Mouse (Mus musculus): ENCODE data around the gene Arfgef3. TPM values are rescaled to one million over a fixed set of nuclear protein-coding genes. Genes with fewer than 3 reads are reported as not detected.

Arfgef3 gene
- polyA plus RNA-seq, 1 experiment from 2014 or later = 2.8 TPM

DNA sequence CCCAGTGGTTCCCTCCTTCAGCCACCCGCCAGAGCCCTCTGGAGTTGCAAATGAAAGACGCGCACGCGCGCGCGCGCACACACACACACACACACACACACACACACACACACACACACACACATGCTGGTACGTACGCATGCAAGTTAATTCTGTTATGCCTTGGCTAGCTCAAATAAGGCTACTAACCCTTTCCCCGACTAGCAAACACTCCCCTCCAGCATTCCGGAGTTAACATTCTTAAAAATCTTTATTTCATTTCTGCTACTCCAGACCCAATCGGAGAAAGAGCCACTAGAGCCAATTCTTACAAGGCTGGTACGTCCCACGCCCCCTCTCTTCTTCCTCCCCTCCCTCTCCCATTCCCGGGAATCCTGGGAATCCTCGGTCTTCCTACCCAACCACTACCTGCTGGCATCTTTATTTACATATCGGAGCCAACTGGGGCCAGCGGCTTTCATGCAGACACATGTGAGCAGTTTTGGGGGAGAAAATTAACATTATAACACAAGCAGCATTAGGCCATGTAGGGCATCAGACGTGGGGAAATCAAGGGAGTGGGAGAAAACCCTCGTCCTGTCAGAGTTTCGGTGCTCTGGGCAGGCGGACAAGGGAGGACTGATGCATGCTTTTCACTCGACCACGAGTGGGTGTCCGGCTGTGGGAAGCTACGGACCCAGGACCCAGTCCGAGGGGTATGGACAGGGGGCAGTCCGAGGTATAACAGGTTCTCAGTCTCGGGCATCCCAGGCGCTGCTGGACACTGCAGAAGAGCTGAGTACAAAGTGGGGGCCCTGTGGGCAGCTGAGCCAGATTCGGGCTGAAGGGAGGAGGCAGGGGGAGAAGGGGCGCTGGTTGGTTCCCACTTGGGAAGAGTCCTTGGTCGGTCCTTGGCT, 194.2 kb downstream of the Arfgef3 start:
- H3K27ac ChIP-seq = no peak overlapping the region
- WGBS = 2% methylated on average over 35 of the region's 35 CpGs

DNA sequence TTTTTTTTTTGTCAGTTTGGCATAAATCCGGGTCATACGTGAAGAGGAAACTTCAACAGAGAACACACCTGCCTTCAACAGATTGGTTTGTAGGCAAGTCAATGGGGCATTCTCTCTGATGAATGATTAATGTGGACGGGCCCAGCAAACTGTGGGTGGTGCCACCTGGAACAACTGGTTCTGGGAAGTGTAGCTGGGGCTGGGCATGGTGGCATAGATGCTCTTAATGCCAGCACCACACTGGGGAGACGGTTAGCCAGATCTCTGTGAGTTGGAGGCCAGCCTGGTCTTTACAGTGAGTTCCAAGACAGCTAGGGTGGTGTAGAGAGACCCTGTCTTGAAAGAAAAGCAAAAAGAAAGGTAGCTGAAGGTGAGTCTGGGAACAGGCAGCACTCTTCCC, 196.4 kb downstream of the Arfgef3 start:
- Histone ChIP-seq H3K4me3 (no peak overlapping the region), H3K36me3 (no peaks in the 10 kb centered on the region), H3K9ac (no peak overlapping the region), H3K4me1 (peaks cover 5% of the 10 kb centered on the region; the same call in 1 of the 2 replicates), H3K4me2 (replicated peaks) (no peak overlapping the region), H3K27ac (no peak overlapping the region), H3K9me3 (replicated peaks) (no peaks in the 10 kb centered on the region), H3K27me3 (no peaks in the 10 kb centered on the region)
- 88% methylated on average over 4 of the region's 4 CpGs for WGBS
- no peak for ATAC-seq (ENCODE audit: low FRiP score)

More for the DNA sequence above, 194.2 kb downstream of the Arfgef3 start:
- Histone ChIP-seq H3K4me2 (replicated peaks) (peak overlapping the region; percentile 64), H3K4me3 (peak overlapping the region; percentile 39), H3K9ac (peak overlapping the region; percentile 41), H3K27me3 (no peaks in the 10 kb centered on the region), H3K4me1 (peaks cover 5% of the 10 kb centered on the region; the same call in 1 of the 2 replicates), H3K9me3 (replicated peaks) (no peaks in the 10 kb centered on the region), H3K36me3 (no peaks in the 10 kb centered on the region)
- ATAC-seq (ENCODE audit: low FRiP score) = peak; percentile 55; the same call in 1 of the 2 replicates

DNA sequence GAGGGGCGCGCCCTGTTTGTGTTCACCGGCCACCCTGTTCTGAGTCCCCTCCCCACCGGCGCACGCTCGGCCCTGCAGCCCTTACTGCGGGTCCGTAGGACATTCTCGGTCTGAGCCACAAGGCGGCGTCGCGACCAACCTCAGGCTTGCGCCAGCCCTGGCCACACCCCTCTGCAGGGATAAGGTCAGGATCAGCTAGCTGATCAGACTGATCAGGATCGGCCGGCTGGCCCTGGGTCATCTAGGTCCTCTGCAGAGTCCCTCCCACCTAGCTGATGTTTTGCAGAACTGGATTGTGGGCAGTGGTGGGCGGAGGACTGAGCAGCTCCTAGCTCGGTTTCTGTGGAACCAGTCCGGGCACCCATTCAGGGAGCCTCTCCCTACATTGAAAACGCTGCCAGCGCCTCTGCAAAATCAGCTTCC, 197.9 kb downstream of the Arfgef3 start, which contains the start of gene Hebp2:
Gene Hebp2, minus strand, starts transcription at position 264 of the 423 bp plus-strand sequence.
- Histone ChIP-seq H3K9ac (peak within 1 kb of the TSS; percentile 74), H3K4me3 (peak within 1 kb of the TSS; percentile 55), H3K27me3 (no peaks in the 10 kb centered on the region), H3K9me3 (replicated peaks) (no peaks in the 10 kb centered on the region), H3K4me2 (replicated peaks) (peak within 1 kb of the TSS; percentile 79), H3K27ac (no peak within 1 kb of the TSS), H3K4me1 (peaks cover 5% of the 10 kb centered on the region; the same call in 1 of the 2 replicates), H3K36me3 (no peaks in the 10 kb centered on the region)
- WGBS = under 1% methylated on average over 22 of the region's 22 CpGs
- ATAC-seq (ENCODE audit: low FRiP score) = peak; percentile 90

- Histone ChIP-seq H3K4me2 (replicated peaks) (peak overlapping the region; percentile 79), H3K36me3 (no peaks in the 10 kb centered on the region), H3K4me3 (peak overlapping the region; percentile 55), H3K9ac (peak overlapping the region; percentile 74), H3K27me3 (no peaks in the 10 kb centered on the region), H3K27ac (no peak overlapping the region), H3K4me1 (peaks cover 5% of the 10 kb centered on the region; the same call in 1 of the 2 replicates), H3K9me3 (replicated peaks) (no peaks in the 10 kb centered on the region)
- WGBS = 10% methylated on average over 13 of the region's 13 CpGs
- peak; percentile 12; the same call in 1 of the 2 replicates for ATAC-seq (ENCODE audit: low FRiP score)
Observed at GRCm38 (mm10) chr10:18545309-18545708, 198.4 kb downstream of the Arfgef3 start.

GRCm38 (mm10) chr10:18536889-18537288, 206.9 kb downstream of the Arfgef3 start:
- H3K27me3 ChIP-seq = no peaks in the 10 kb centered on the region
- peaks cover 14% of the 10 kb centered on the region for H3K36me3 ChIP-seq
- H3K4me2 ChIP-seq (replicated peaks) = no peak overlapping the region
- H3K27ac ChIP-seq = no peak overlapping the region
- no peaks in the 10 kb centered on the region for H3K4me1 ChIP-seq
- H3K4me3 ChIP-seq = no peak overlapping the region
- H3K9ac ChIP-seq = no peak overlapping the region
- H3K9me3 ChIP-seq (replicated peaks) = no peaks in the 10 kb centered on the region
- 91% methylated on average over 2 of the region's 2 CpGs for WGBS
- ATAC-seq (ENCODE audit: low FRiP score) = no peak

DNA sequence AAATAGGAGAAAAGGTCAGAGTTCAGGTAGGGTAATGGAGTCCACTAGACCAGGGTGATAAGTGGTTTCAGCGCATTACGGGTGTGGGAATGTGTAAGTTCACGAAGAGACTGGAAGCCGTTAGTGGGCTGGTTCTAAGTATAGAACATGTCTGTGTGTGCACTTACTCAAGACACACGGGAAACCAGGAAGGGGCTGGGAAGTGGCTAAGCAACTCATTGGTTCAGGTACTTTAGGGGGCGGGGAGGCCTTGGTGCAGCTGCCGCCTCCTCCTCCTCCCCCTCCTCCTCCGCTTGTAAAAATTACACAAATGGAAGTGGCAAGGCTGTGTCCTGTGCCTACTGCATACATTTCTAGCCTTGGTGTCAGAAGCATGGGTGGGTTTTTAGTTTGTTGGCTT, 211.5 kb downstream of the Arfgef3 start:
- no peak overlapping the region for H3K27ac ChIP-seq
- ATAC-seq (ENCODE audit: low FRiP score) = no peak
- no peak overlapping the region for H3K4me2 ChIP-seq (replicated peaks)
- H3K27me3 ChIP-seq = no peaks in the 10 kb centered on the region
- H3K9me3 ChIP-seq (replicated peaks) = no peaks in the 10 kb centered on the region
- H3K4me1 ChIP-seq = 0 out of 2 replicates have a peak, but pooled peaks cover 1% of the 10 kb centered on the region
- H3K36me3 ChIP-seq = peaks cover 22% of the 10 kb centered on the region
- no peak overlapping the region for H3K4me3 ChIP-seq
- 67% methylated on average over 7 of the region's 8 CpGs for WGBS
- no peak overlapping the region for H3K9ac ChIP-seq

Other genes starting within 250 kb of the Arfgef3 start
- gene Hebp2, start 197.9 kb downstream of the Arfgef3 start, polyA plus RNA-seq (2016; fragmentation: Nextera tagmentation; extraction: Ambion mirVana) = 15.4 and 15.5 TPM in 2 replicates
- gene Gm4922, start 42.8 kb upstream of the Arfgef3 start, polyA plus RNA-seq (2016; fragmentation: Nextera tagmentation; extraction: Ambion mirVana) = 0.16 and 0.25 TPM in 2 replicates
- 11.8 and 11.9 TPM in 2 replicates for gene Perp, start 101.1 kb upstream of the Arfgef3 start, polyA plus RNA-seq (2016; fragmentation: Nextera tagmentation; extraction: Ambion mirVana)

Measured in hindbrain, embryonic 12.5 days (tissue).